Mouse (Mus musculus): Measurements from ENCODE around the gene Nedd4.

Nedd4 gene

GRCm38 (mm10) chr9:72681652-72682228 lies 19.6 kb downstream of the Nedd4 start:
- no peak for DNase-seq

GRCm38 (mm10) chr9:72683268-72683667 lies 21.1 kb downstream of the Nedd4 start:
- DNase-seq: no peak

- no peak for DNase-seq
These were observed 23.1 kb downstream of the Nedd4 start for GRCm38 (mm10) chr9:72685231-72685630.

- no peak for DNase-seq
These were observed 24.4 kb downstream of the Nedd4 start for GRCm38 (mm10) chr9:72686506-72686905.

GRCm38 (mm10) chr9:72689522-72689921 lies 27.4 kb downstream of the Nedd4 start:
- DNase-seq: no peak

GRCm38 (mm10) chr9:72690811-72691210 lies 28.7 kb downstream of the Nedd4 start:
- no peak for DNase-seq

GRCm38 (mm10) chr9:72691942-72692341 lies 29.8 kb downstream of the Nedd4 start:
- no peak for DNase-seq

GRCm38 (mm10) chr9:72693081-72693696 lies 31.0 kb downstream of the Nedd4 start:
- no peak for DNase-seq

- no peak for DNase-seq
These were observed 31.7 kb downstream of the Nedd4 start for GRCm38 (mm10) chr9:72693861-72694260.

- no peak for DNase-seq
These were observed 34.4 kb downstream of the Nedd4 start for GRCm38 (mm10) chr9:72696508-72696907.

- DNase-seq: no peak
These were observed 35.6 kb downstream of the Nedd4 start for GRCm38 (mm10) chr9:72697779-72698178.

- no peak for DNase-seq
These were observed 37.6 kb downstream of the Nedd4 start for GRCm38 (mm10) chr9:72699702-72700101.

GRCm38 (mm10) chr9:72701441-72701840 lies 39.3 kb downstream of the Nedd4 start:
- no peak for DNase-seq

- DNase-seq: no peak
These were observed 39.9 kb downstream of the Nedd4 start for GRCm38 (mm10) chr9:72702075-72702474.

GRCm38 (mm10) chr9:72703142-72703541 lies 41.0 kb downstream of the Nedd4 start:
- DNase-seq: no peak

- no peak for DNase-seq
These were observed 41.6 kb downstream of the Nedd4 start for GRCm38 (mm10) chr9:72703754-72704153.

- no peak for DNase-seq
These were observed 43.1 kb downstream of the Nedd4 start for GRCm38 (mm10) chr9:72705270-72705669.

- DNase-seq: no peak
These were observed 45.9 kb downstream of the Nedd4 start for GRCm38 (mm10) chr9:72707999-72708398.

- DNase-seq: no peak
These were observed 46.5 kb downstream of the Nedd4 start for GRCm38 (mm10) chr9:72708690-72709089.

- DNase-seq: no peak
These were observed 47.9 kb downstream of the Nedd4 start for GRCm38 (mm10) chr9:72710060-72710459.

- DNase-seq: no peak
These were observed 52.8 kb downstream of the Nedd4 start for GRCm38 (mm10) chr9:72714945-72715344.

GRCm38 (mm10) chr9:72716200-72716599 lies 54.1 kb downstream of the Nedd4 start:
- DNase-seq: no peak

- no peak for DNase-seq
These were observed 57.0 kb downstream of the Nedd4 start for GRCm38 (mm10) chr9:72719143-72719542.

- DNase-seq: no peak
These were observed 59.1 kb downstream of the Nedd4 start for GRCm38 (mm10) chr9:72721221-72721620.

GRCm38 (mm10) chr9:72722622-72723021 lies 60.5 kb downstream of the Nedd4 start:
- DNase-seq: no peak
